Mouse (Mus musculus): ENCODE measurements at regions not wholly inside any gene's neighbourhood (a gene's known extent, or its start where the extent isn't known, plus 50 kb on each side); places are given as distances from the start of the nearest gene placed in this dataset.
A peak's percentile ranks its signal among the peaks of the same experiment; 100 is the strongest.

DNA sequence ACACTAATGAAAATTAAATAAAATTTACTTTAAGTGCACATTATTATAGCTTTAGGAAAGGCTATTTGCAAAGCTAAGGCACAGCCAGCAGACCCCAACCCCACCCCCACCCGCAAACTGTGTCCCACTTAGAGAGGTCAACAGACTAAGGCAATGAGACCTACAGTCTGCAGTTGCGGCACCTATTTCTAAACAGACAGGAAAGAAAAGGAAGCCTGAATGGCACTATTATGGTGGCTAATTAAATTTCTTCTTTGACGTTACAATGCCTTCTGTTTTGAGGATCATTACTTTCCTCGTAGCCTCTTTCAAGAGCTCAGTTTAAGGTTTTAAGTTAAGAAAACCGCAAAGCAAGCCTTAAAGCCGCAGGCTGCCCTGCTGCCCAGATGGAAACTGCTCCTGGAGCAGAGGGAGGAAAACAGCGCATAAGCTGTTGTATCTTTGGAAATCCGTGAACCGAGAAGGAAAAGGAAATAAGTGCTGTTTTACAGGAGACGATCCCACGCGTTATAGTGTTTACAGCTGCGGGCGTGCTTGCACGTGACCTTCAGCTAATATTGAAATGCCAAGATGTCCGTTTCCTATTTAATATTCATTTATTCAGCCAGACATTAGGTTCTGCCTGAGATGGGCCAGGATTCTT is 117.8 kb upstream of the Ldb2 start:
- WGBS: 59% methylated on average over 16 of the region's 16 CpGs
- ATAC-seq (ENCODE audit: low FRiP score): no peak
- no peaks in the 10 kb centered on the region for H3K4me1 ChIP-seq (ENCODE audit: insufficient read depth, low read length)
- H3K4me2 ChIP-seq (ENCODE audit: low read depth, low read length, poor library complexity, severe bottlenecking): peak overlapping the region; percentile 16; the same call in 1 of the 2 replicates
- peak overlapping the region; percentile 6; the same call in 1 of the 2 replicates for H3K4me3 ChIP-seq (ENCODE audit: low read depth, low read length)
- DNase-seq (ENCODE audit: low spot score): no peak
- no peaks in the 10 kb centered on the region for H3K36me3 ChIP-seq (ENCODE audit: insufficient read depth, low read length)
- no peak overlapping the region for H3K27ac ChIP-seq (ENCODE audit: low read depth, low read length)
- no peak for TF ChIP-seq CTCF (IDR thresholded peaks at IDR 0.05)
- H3K9ac ChIP-seq (replicated peaks; ENCODE audit: low read length, poor library complexity, severe bottlenecking): no peak overlapping the region; the same call in 1 of the 2 replicates
- H3K27me3 ChIP-seq (ENCODE audit: insufficient read depth, low read length): no peaks in the 10 kb centered on the region
- no peaks in the 10 kb centered on the region for H3K9me3 ChIP-seq (ENCODE audit: low read length)

DNA sequence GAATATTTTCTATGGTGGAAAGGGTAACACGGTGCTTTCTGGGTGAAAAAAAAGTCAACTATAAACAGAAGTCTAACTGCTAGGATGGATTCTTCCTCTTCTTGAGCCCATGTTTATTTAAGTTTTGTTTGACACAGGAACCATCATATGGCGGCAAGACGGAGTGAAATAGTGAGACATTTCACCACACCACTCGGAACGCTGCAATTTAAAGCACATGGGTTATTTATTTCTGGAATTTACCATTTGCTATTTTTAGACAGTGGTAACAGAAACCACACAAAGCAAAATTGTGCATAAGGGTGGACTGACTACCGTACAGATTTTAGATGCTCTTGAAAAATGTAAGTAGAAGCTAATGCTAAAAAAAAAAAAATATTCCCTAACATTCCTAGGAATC is 103.1 kb upstream of the Ldb2 start:
- Histone ChIP-seq H3K9me3 (ENCODE audit: low read length) (no peaks in the 10 kb centered on the region), H3K4me2 (ENCODE audit: low read depth, low read length, poor library complexity, severe bottlenecking) (no peak overlapping the region)

DNA sequence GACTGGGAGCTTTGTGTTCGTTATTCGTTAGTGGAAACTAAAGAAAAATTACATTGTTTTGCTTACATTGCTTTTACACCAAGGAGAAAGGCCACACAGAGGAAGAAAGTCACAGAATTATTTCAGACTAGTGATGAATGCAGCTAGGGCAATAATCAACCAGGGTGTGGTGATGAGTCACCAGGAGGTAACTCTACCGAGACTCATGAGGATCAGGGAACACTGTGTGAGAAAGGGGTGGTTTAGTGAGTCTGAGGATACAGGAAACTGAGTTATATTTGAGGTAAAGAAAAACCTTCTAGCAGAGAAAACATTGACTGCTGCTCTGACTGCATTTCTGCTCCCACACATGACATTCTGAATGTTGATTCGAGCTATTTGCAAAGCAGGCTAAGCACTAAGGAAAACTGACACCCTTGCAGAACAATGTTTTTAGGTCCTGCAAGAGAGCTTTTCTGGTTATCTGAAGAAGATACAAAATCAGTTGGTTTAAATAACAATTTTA is 87.1 kb upstream of the Ldb2 start:
- Histone ChIP-seq H3K27me3 (ENCODE audit: insufficient read depth, low read length) (no peaks in the 10 kb centered on the region), H3K27ac (ENCODE audit: low read depth, low read length) (no peak overlapping the region), H3K9me3 (ENCODE audit: low read length) (no peaks in the 10 kb centered on the region), H3K4me3 (ENCODE audit: low read depth, low read length) (no peak overlapping the region), H3K36me3 (ENCODE audit: insufficient read depth, low read length) (no peaks in the 10 kb centered on the region), H3K4me2 (ENCODE audit: low read depth, low read length, poor library complexity, severe bottlenecking) (no peak overlapping the region), H3K9ac (replicated peaks; ENCODE audit: low read length, poor library complexity, severe bottlenecking) (no peak overlapping the region), H3K4me1 (ENCODE audit: insufficient read depth, low read length) (no peaks in the 10 kb centered on the region)
- no peak for TF ChIP-seq CTCF (IDR thresholded peaks at IDR 0.05)
- DNase-seq (ENCODE audit: low spot score): no peak
- ATAC-seq (ENCODE audit: low FRiP score): no peak
- WGBS: 80% methylated on average over 4 of the region's 4 CpGs

More for the DNA sequence above, 103.1 kb upstream of the Ldb2 start:
- 83% methylated on average over 6 of the region's 6 CpGs for WGBS
- no peak for DNase-seq (ENCODE audit: low spot score)
- no peak for TF ChIP-seq CTCF (IDR thresholded peaks at IDR 0.05)
- Histone ChIP-seq H3K4me1 (ENCODE audit: insufficient read depth, low read length) (no peaks in the 10 kb centered on the region), H3K9ac (replicated peaks; ENCODE audit: low read length, poor library complexity, severe bottlenecking) (no peak overlapping the region), H3K4me3 (ENCODE audit: low read depth, low read length) (no peak overlapping the region), H3K36me3 (ENCODE audit: insufficient read depth, low read length) (no peaks in the 10 kb centered on the region), H3K27me3 (ENCODE audit: insufficient read depth, low read length) (no peaks in the 10 kb centered on the region), H3K27ac (ENCODE audit: low read depth, low read length) (no peak overlapping the region)
- no peak for ATAC-seq (ENCODE audit: low FRiP score)

GRCm38 (mm10) chr5:44876946-44877345 is 77.5 kb upstream of the Ldb2 start:
- Histone ChIP-seq H3K9ac (replicated peaks; ENCODE audit: low read length, poor library complexity, severe bottlenecking) (no peak overlapping the region), H3K4me2 (ENCODE audit: low read depth, low read length, poor library complexity, severe bottlenecking) (no peak overlapping the region), H3K4me1 (ENCODE audit: insufficient read depth, low read length) (no peaks in the 10 kb centered on the region), H3K36me3 (ENCODE audit: insufficient read depth, low read length) (no peaks in the 10 kb centered on the region), H3K9me3 (ENCODE audit: low read length) (no peaks in the 10 kb centered on the region), H3K27me3 (ENCODE audit: insufficient read depth, low read length) (no peaks in the 10 kb centered on the region), H3K4me3 (ENCODE audit: low read depth, low read length) (no peak overlapping the region), H3K27ac (ENCODE audit: low read depth, low read length) (no peak overlapping the region)
- 80% methylated on average over 3 of the region's 3 CpGs for WGBS
- ATAC-seq (ENCODE audit: low FRiP score): no peak
- peak; percentile 43 for DNase-seq (ENCODE audit: low spot score)
- no peak for TF ChIP-seq CTCF (IDR thresholded peaks at IDR 0.05)

GRCm38 (mm10) chr5:44872243-44872642 is 72.8 kb upstream of the Ldb2 start:
- DNase-seq (ENCODE audit: low spot score): no peak
- H3K9me3 ChIP-seq (ENCODE audit: low read length): no peaks in the 10 kb centered on the region
- no peak for TF ChIP-seq CTCF (IDR thresholded peaks at IDR 0.05)
- H3K27me3 ChIP-seq (ENCODE audit: insufficient read depth, low read length): no peaks in the 10 kb centered on the region
- WGBS: 19% methylated on average over 7 of the region's 7 CpGs
- H3K9ac ChIP-seq (replicated peaks; ENCODE audit: low read length, poor library complexity, severe bottlenecking): no peak overlapping the region
- no peaks in the 10 kb centered on the region for H3K36me3 ChIP-seq (ENCODE audit: insufficient read depth, low read length)
- H3K4me1 ChIP-seq (ENCODE audit: insufficient read depth, low read length): no peaks in the 10 kb centered on the region
- peak overlapping the region; percentile 51; the same call in 1 of the 2 replicates for H3K27ac ChIP-seq (ENCODE audit: low read depth, low read length)
- no peak for ATAC-seq (ENCODE audit: low FRiP score)
- no peak overlapping the region for H3K4me2 ChIP-seq (ENCODE audit: low read depth, low read length, poor library complexity, severe bottlenecking)
- no peak overlapping the region for H3K4me3 ChIP-seq (ENCODE audit: low read depth, low read length)

GRCm38 (mm10) chr5:44863887-44864286 is 64.4 kb upstream of the Ldb2 start:
- Histone ChIP-seq H3K4me2 (ENCODE audit: low read depth, low read length, poor library complexity, severe bottlenecking) (no peak overlapping the region), H3K27me3 (ENCODE audit: insufficient read depth, low read length) (no peaks in the 10 kb centered on the region), H3K36me3 (ENCODE audit: insufficient read depth, low read length) (no peaks in the 10 kb centered on the region), H3K4me3 (ENCODE audit: low read depth, low read length) (no peak overlapping the region), H3K9ac (replicated peaks; ENCODE audit: low read length, poor library complexity, severe bottlenecking) (no peak overlapping the region), H3K27ac (ENCODE audit: low read depth, low read length) (no peak overlapping the region), H3K9me3 (ENCODE audit: low read length) (no peaks in the 10 kb centered on the region), H3K4me1 (ENCODE audit: insufficient read depth, low read length) (no peaks in the 10 kb centered on the region)
- ATAC-seq (ENCODE audit: low FRiP score) (no peak), DNase-seq (ENCODE audit: low spot score) (no peak)
- 32% methylated on average over 3 of the region's 3 CpGs for WGBS
- no peak for TF ChIP-seq CTCF (IDR thresholded peaks at IDR 0.05)
